Mouse (Mus musculus) lung, embryonic 16.5 days (tissue): ENCODE measurements around the gene Eml6. TPM values are rescaled to one million over a fixed set of nuclear protein-coding genes. Genes with fewer than 3 reads are reported as not detected.

Experiments used
- ATAC-seq: fragments of 200-750 bp; cut with Nextera tagmentation; 2 replicates; pipeline ENCODE4 v1.8.0; 2017; ENCODE audit warnings: low read depth, mild to moderate bottlenecking, moderate library complexity
- H3K27ac ChIP-seq: fragments of 300-500 bp; sonication (generic); 2 replicates; pipeline ENCODE4 v1.5.1; 2014; ENCODE audit warnings: mild to moderate bottlenecking, control low read depth, low read length
- H3K27me3 ChIP-seq: fragments of 300-500 bp; sonication (generic); 2 replicates; pipeline ENCODE4 v1.6.1; 2014; ENCODE audit warnings: low read depth, low read length, mixed read lengths; ENCODE audit not compliant: control insufficient read depth, insufficient read depth
- H3K36me3 ChIP-seq: fragments of 300-500 bp; sonication (generic); 2 replicates; pipeline ENCODE4 v1.6.1; 2014; ENCODE audit warnings: low read length; ENCODE audit not compliant: control insufficient read depth, insufficient read depth
- H3K4me1 ChIP-seq: fragments of 300-500 bp; sonication (generic); replicated peaks from 2 replicates; pipeline ENCODE4 v1.6.1; 2014; ENCODE audit warnings: low read length, mixed read lengths; ENCODE audit not compliant: control insufficient read depth, insufficient read depth
- H3K4me2 ChIP-seq: fragments of 300-500 bp; sonication (generic); 2 replicates; pipeline ENCODE4 v1.6.1; 2014; ENCODE audit warnings: low read depth, low read length, control low read depth
- H3K4me3 ChIP-seq: fragments of 300-500 bp; sonication (generic); 2 replicates; pipeline ENCODE4 v1.5.1; 2014; ENCODE audit warnings: mild to moderate bottlenecking, low read length, control low read depth
- H3K9ac ChIP-seq: fragments of 300-500 bp; sonication (generic); 2 replicates; pipeline ENCODE4 v1.6.1; 2014; ENCODE audit warnings: low read length, control low read depth
- H3K9me3 ChIP-seq: fragments of 300-500 bp; sonication (generic); 2 replicates; pipeline ENCODE4 v1.6.1; 2016; ENCODE audit warnings: low read length; ENCODE audit not compliant: control insufficient read depth
- WGBS: fragments of 180-500 bp; shearing (Covaris S2); extraction: QIAGEN DNeasy Blood & Tissue Kit; methylation state at CpG from one replicate; pipeline ENCODE4 v1.1.7; 2014; 5-methylcytosine and 5-hydroxymethylcytosine counted together
- polyA plus RNA-seq: library from polyadenylated mRNA; unstranded; fragments of >200 nt; fragmentation: Nextera tagmentation; extraction: Ambion mirVana; gene quantifications from 2 replicates; pipeline ENCODE4 v1.2.1, GENCODE M21; 2015

Eml6 gene
- polyA plus RNA-seq, 1 experiment from 2014 or later = 0.25 TPM

GRCm38 (mm10) chr11:29706845-29707244 is 319.0 kb downstream of the Eml6 start:
- peaks cover 10% of the 10 kb centered on the region for H3K36me3 ChIP-seq
- no peaks in the 10 kb centered on the region for H3K9me3 ChIP-seq
- no peak overlapping the region for H3K4me3 ChIP-seq

GRCm38 (mm10) chr11:29705263-29705662 is 320.6 kb downstream of the Eml6 start:
- H3K4me1 ChIP-seq = peaks cover 5% of the 10 kb centered on the region; the same call in 1 of the 2 replicates
- no peaks in the 10 kb centered on the region for H3K9me3 ChIP-seq
- no peak for ATAC-seq
- no peak overlapping the region for H3K9ac ChIP-seq
- no peak overlapping the region for H3K4me3 ChIP-seq
- H3K27me3 ChIP-seq = no peaks in the 10 kb centered on the region
- H3K27ac ChIP-seq = no peak overlapping the region
- no peak overlapping the region for H3K4me2 ChIP-seq
- peaks cover 10% of the 10 kb centered on the region for H3K36me3 ChIP-seq

More at GRCm38 (mm10) chr11:29706845-29707244, 319.0 kb downstream of the Eml6 start:
- WGBS = 91% methylated on average over 4 of the region's 4 CpGs
- Histone ChIP-seq H3K9ac (no peak overlapping the region), H3K27ac (no peak overlapping the region), H3K27me3 (no peaks in the 10 kb centered on the region), H3K4me2 (no peak overlapping the region), H3K4me1 (peaks cover 5% of the 10 kb centered on the region; the same call in 1 of the 2 replicates)
- ATAC-seq = no peak

- Histone ChIP-seq H3K4me3 (no peak overlapping the region), H3K4me2 (no peak overlapping the region), H3K9ac (no peak overlapping the region), H3K27me3 (no peaks in the 10 kb centered on the region), H3K27ac (no peak overlapping the region), H3K9me3 (no peaks in the 10 kb centered on the region), H3K36me3 (peaks cover 5% of the 10 kb centered on the region), H3K4me1 (peaks cover 5% of the 10 kb centered on the region; the same call in 1 of the 2 replicates)
- WGBS = 71% methylated on average over 3 of the region's 3 CpGs
- ATAC-seq = no peak
Measured at GRCm38 (mm10) chr11:29702721-29703120, 323.1 kb downstream of the Eml6 start.

- H3K9ac ChIP-seq = no peak overlapping the region
- ATAC-seq = no peak
- H3K4me3 ChIP-seq = no peak overlapping the region
- no peak overlapping the region for H3K27ac ChIP-seq
- H3K9me3 ChIP-seq = no peaks in the 10 kb centered on the region
- peaks cover 7% of the 10 kb centered on the region; the same call in 1 of the 2 replicates for H3K4me1 ChIP-seq
- no peaks in the 10 kb centered on the region for H3K27me3 ChIP-seq
- H3K36me3 ChIP-seq = 0 out of 2 replicates have a peak, but pooled peaks cover 4% of the 10 kb centered on the region
- no peak overlapping the region for H3K4me2 ChIP-seq
Measured at GRCm38 (mm10) chr11:29694754-29695153, 331.1 kb downstream of the Eml6 start.

GRCm38 (mm10) chr11:29693576-29694410 is 332.0 kb downstream of the Eml6 start:
- peak; percentile 89 for ATAC-seq
- H3K36me3 ChIP-seq = 0 out of 2 replicates have a peak, but pooled peaks cover 4% of the 10 kb centered on the region
- peak overlapping the region; percentile 77 for H3K4me3 ChIP-seq
- H3K4me2 ChIP-seq = peak overlapping the region; percentile 72
- no peaks in the 10 kb centered on the region for H3K27me3 ChIP-seq
- H3K4me1 ChIP-seq = peaks cover 7% of the 10 kb centered on the region; the same call in 1 of the 2 replicates
- peak overlapping the region; percentile 92 for H3K9ac ChIP-seq
- H3K27ac ChIP-seq = peak overlapping the region; percentile 96
- WGBS = under 1% methylated on average over 30 of the region's 53 CpGs
- no peaks in the 10 kb centered on the region for H3K9me3 ChIP-seq

Other genes starting within 250 kb of the Eml6 start
- 0.08 and 0.15 TPM in 2 replicates for gene 4931440F15Rik, start 200.4 kb downstream of the Eml6 start, polyA plus RNA-seq
- gene Sptbn1, start 242.1 kb upstream of the Eml6 start, polyA plus RNA-seq = 169 and 187 TPM in 2 replicates